Mouse (Mus musculus) mature B cell (primary cell): Measurements from ENCODE around the gene Slc23a3.

Experiments used
- in situ Hi-C: fragments of 300-500 bp; cut with MboI; formaldehyde crosslinking; loops from 2 replicates; pipeline ENCODE4 v1.14.3; 2019

The Slc23a3 gene

GRCm38 (mm10) chr1:75138448-75138847 lies 4.8 kb upstream of the Slc23a3 start:
- in situ Hi-C loops = no loop called here

DNA sequence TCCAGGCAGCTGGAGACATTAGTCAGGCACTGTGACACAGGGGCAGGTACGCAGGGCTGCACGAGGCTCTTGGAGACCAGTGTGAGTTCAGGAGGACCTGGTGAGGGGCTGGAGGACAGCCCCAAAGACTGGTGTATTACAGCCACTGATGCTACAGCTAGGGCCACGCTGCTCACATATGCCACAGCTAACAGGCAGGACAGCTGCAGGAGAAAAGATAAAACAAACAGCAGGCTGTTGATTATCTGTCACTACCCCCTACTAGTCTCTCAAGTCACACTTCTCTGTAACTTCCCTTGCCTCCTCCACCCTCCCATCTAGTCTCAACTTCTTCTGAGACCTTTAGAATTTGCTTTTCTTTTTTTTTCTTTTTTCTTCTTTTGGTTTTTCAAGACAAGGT lies 3.0 kb upstream of the Slc23a3 start:
- in situ Hi-C loops = no loop called here

- in situ Hi-C loops = no loop called here
Measured at GRCm38 (mm10) chr1:75136293-75136692, 2.6 kb upstream of the Slc23a3 start.

- in situ Hi-C loops = no loop called here
Measured at GRCm38 (mm10) chr1:75128641-75129040, 5.0 kb downstream of the Slc23a3 start.

- in situ Hi-C loops = no loop called here
Measured at GRCm38 (mm10) chr1:75125418-75125817, 8.3 kb downstream of the Slc23a3 start.

DNA sequence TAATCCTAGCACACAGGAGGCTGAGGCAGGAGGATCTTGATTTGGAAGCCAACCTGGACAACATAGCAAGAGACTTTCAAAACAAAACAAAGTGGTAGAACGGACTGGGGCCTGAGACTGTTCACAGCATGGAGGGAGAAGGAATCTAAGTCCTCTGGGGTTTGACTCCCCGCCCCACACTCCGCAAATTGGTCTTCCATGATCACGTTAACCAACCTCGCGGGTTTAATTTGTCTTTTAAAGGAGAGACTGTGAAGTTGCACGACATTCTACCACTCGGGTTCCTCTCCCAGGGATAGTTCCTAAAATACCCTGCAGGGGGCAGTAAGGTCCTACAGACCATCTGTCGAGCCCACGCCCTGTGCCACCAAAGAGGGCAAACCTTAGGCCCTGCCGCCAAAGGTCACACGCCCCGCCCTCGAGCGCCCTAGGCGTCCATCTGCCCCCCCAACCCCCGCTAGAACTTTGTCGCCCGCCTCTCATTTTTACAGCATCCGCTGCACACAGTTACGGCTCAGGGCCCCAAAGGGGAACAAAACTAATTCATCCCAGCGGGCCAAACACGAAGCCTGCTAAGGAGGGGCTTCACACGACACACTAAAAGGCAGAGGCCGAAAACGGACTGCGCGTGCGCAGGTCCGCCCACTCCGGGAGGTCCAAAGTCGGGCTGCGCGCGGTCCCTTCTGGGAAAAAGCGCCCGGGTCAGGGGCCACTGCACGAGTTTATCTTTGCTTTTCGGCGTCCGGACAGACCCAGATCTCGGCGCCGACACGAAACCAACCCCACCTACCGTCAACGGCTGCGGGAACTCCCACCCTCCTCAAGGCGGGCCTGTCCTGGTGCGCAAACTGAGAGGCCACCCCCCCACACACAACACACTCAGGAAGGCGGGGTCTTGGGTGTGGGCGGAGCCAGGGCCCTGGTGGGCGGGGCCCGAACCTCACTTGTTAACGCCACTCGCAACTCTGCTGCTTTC lies 9.1 kb downstream of the Slc23a3 start, which contains the start of gene Nhej1:
TSS of gene Nhej1 (minus strand) at position 855 of the 976 bp plus-strand sequence.
- in situ Hi-C loops = no loop called here

DNA sequence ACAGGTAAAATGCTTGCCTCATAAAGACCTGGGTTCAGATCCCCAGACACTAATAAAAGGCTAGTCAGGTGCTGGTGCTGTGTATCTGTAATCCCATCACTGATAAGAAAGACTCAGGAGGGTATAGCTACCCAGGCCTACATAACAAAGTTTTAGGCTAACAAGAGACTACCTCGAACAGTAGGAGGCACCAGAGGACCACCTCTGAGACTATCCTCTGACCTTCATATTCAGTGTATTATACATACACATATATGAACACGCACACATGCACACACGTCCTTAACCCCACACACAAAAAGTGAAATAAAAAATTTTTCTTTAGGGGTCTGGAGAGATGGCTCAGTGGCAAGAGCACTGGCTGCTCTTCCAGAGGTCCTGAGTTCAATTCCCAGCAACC lies 11.5 kb downstream of the Slc23a3 start:
- in situ Hi-C loops = no loop called here
